12 mouse cellular contexts compared by ENCODE assay signal in genomic region chr3:127126220-127126619, GRCm38 (mm10).
"Had no signal": no experiment of that assay in that cellular context is flagged by ENCODE, and none has a peak within 500 bp of the region (broad histone marks: within the 10 kb centered on the region; RNA-seq: fewer than 3 reads in every experiment).

No protein-coding gene starts in this region.

- H3K9ac ChIP-seq: kidney, embryonic 15.5 days; limb, embryonic 15.5 days; liver, embryonic 13.5 days; midbrain, embryonic 12.5 days; neural tube, embryonic 13.5 days had no signal

- H3K9me3 ChIP-seq: kidney, embryonic 15.5 days; limb, embryonic 15.5 days; liver, embryonic 13.5 days; midbrain, embryonic 12.5 days; neural tube, embryonic 13.5 days had no signal

- H3K4me1 ChIP-seq: liver, embryonic 13.5 days had no signal

- DNase-seq: kidney, adult 2 months; kidney, postnatal 14 days; layer of hippocampus, postnatal 36 days; liver, embryonic 13.5 days; lung, postnatal 10 days; right cerebral cortex, postnatal 14 days; thymus, postnatal 36 days had no signal

- H3K27me3 ChIP-seq: kidney, embryonic 15.5 days; limb, embryonic 15.5 days; liver, embryonic 13.5 days; midbrain, embryonic 12.5 days; neural tube, embryonic 13.5 days had no signal

- H3K27ac ChIP-seq: kidney, embryonic 15.5 days; limb, embryonic 15.5 days; liver, embryonic 13.5 days; midbrain, embryonic 12.5 days; neural tube, embryonic 13.5 days had no signal

- H3K4me3 ChIP-seq: kidney, embryonic 15.5 days; limb, embryonic 15.5 days; liver, embryonic 13.5 days; midbrain, embryonic 12.5 days; neural tube, embryonic 13.5 days had no signal

- H3K36me3 ChIP-seq: kidney, embryonic 15.5 days; limb, embryonic 15.5 days; liver, embryonic 13.5 days; midbrain, embryonic 12.5 days; neural tube, embryonic 13.5 days had no signal

- H3K4me2 ChIP-seq: kidney, embryonic 15.5 days; limb, embryonic 15.5 days; liver, embryonic 13.5 days; midbrain, embryonic 12.5 days; neural tube, embryonic 13.5 days had no signal

- ATAC-seq: midbrain, embryonic 16.5 days had no signal
